Mouse (Mus musculus) Patski (cell line): Measurements from ENCODE around the gene Cd209b. TPM values are rescaled to one million over a fixed set of nuclear protein-coding genes. Genes with fewer than 3 reads are reported as not detected.

Source experiments
- ATAC-seq: fragments of 100-300 bp; one replicate; pipeline ENCODE4 v1.8.0; 2021
- CTCF ChIA-PET: fragments of 350-600 bp; sonication (Branson Sonifier 250); formaldehyde crosslinking; loops from one replicate; lab custom pipeline; 2022; ENCODE audit warnings: inconsistent platforms; lab: Charles Lee
- POLR2A ChIA-PET: fragments of 350-600 bp; sonication (Branson Sonifier 250); formaldehyde crosslinking; loops from one replicate; lab custom pipeline; 2022; ENCODE audit warnings: antibody characterized with exemption, inconsistent platforms; lab: Charles Lee
- DNase-seq: peaks from one replicate; pipeline ENCODE4 v3.0.0-alpha.2; 2011; ENCODE audit warnings: low read depth, low spot score
- H3K27me3 ChIP-seq: fragments of 371-371 bp; one replicate; pipeline ENCODE4 v1.5.1; 2021
- CTCF ChIP-seq: fragments of 100-300 bp; IDR thresholded peaks from one replicate; pipeline ENCODE4 v1.5.1; 2021
- in situ Hi-C: fragments of 300-500 bp; cut with MboI; formaldehyde crosslinking; loops from 3 replicates; pipeline ENCODE4 v1.11.1; 2018; ENCODE audit warnings: low pct_unique_long_range_greater_than_20kb, mixed read lengths
- polyA plus RNA-seq: library from polyadenylated mRNA; unstranded; gene quantifications from one replicate; pipeline ENCODE4 v1.2.3, GENCODE M21; 2021

Gene Cd209b
- not detected for polyA plus RNA-seq

DNA sequence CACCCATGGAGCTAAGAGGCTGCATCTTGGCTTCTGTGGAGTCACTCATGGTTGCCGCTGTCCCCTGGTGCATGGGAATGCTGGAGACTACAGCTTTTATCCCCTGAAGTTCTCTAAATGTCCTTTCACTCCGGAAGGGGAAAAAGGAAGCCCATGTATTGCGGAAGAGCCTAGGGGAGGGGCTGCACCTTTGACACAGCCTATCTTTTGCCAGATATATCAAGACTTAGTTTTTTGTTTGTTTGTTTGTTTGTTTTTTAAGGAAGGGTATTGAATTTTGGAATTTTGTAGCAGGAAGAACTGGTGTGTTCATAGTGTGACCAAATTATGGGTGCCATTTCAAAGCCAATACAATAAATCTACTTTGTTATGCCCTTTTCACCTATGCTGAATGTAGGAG is at the start of gene Cd209b:
Gene Cd209b, minus strand, starts transcription at position 101 of the 400 bp plus-strand sequence.
- in situ Hi-C loops: no loop called here
- TF ChIP-seq CTCF: no peak
- ChIA-PET POLR2A (no interaction called here), CTCF (no interaction called here)
- H3K27me3 ChIP-seq: no peaks in the 10 kb centered on the region
- DNase-seq (no peak), ATAC-seq (no peak)

DNA sequence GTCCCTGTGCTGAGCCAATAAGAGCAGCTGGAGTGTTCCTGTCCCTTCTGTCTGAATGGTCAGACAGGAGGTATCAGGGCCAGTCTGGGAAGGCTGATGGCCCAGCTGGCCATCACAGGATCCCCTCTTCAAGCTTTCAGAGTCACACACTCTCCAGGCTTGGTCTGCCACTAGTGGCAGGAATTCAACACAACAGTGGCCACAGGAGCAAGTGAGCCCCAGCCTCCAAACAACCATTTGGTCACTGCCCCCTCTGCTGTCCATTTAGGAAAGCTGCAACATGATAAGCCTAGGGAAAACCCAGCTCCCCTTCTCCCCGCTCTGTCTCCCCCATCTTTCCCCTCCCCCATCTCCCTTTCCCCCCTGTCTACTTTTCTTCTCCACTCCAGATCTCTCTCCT is 29.4 kb upstream of the Cd209b start:
- DNase-seq (no peak), ATAC-seq (no peak)
- POLR2A ChIA-PET: no interaction called here
- peak; percentile 66 for TF ChIP-seq CTCF
- in situ Hi-C loops: no loop called here
- CTCF ChIA-PET: interaction anchor here (1.1 kb wide), 1 partner anchor 235 kb away, joined by 4 read pairs; no protein-coding TSS in a partner anchor
- H3K27me3 ChIP-seq: no peaks in the 10 kb centered on the region

DNA sequence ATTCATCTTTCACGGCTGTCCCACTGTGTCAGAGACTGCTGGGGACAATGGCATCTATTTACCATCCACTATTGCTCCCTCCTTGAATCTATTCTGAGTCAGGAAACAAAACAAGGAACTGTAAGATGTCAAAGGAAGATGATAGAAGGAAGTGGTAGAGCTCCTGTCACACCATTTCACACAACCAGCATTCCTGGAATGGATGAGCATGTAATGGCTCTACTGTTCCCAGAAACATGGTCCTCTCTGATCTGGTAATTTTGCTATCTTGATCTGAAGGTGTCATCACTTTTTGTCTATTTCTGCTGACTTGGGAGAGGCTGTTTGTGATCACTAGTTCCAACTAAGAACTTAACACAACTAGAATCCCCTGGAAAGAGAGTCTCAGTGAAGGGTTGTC is 28.0 kb upstream of the Cd209b start, which contains the start of gene Cd209c:
Gene Cd209c, minus strand, starts transcription at position 101 of the 400 bp plus-strand sequence.
- in situ Hi-C loops: no loop called here
- CTCF ChIA-PET: interaction anchor here (2.0 kb wide), 1 partner anchor 22 kb away, joined by 5 read pairs; no protein-coding TSS in a partner anchor
- POLR2A ChIA-PET: no interaction called here
- no peak for TF ChIP-seq CTCF
- no peaks in the 10 kb centered on the region for H3K27me3 ChIP-seq
- no peak for ATAC-seq
- no peak for DNase-seq

DNA sequence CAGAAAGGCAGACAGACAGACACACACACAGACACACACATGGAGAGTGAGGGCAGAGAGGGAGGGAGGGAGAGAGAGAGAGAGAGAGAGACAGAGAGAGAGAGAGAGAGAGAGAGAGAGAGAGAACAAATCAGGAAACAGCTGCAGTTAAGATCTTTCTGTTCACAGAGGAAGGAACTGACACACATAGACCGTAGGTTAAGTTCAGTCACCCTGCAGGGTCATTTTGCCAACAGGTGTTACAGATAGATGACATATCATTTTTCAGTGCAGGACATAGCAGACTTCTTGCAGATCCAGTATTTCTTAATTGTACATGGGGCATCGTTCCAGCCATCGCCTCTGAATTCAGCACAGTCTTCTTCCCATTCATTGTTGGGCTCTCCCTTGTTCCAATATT is 13.4 kb upstream of the Cd209b start:
- ChIA-PET POLR2A (no interaction called here), CTCF (no interaction called here)
- TF ChIP-seq CTCF: no peak
- DNase-seq (no peak), ATAC-seq (no peak)
- in situ Hi-C loops: no loop called here
- H3K27me3 ChIP-seq: peaks cover 2% of the 10 kb centered on the region

DNA sequence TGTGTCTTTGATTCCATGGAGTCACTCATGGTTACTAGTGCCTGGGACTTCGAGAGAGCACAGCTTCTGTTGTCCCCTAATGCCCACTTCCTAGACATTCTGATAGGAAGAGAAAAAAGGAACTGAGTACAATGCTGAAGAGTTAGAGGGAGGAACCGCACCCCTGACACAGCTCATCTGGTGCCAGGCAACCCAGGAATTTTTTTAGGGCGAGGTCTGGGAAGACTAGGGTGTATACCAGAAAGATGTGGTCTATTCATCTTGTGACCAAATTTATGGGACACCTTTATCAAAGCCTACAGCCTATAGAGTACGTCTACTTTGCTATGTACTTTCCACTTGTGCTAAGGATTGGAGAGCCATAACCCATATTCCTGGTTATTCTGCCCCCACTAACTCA is 48.2 kb downstream of the Cd209b start, which contains the start of gene Cd209d:
Gene Cd209d, minus strand, starts transcription at position 101 of the 400 bp plus-strand sequence.
- H3K27me3 ChIP-seq: peaks cover 13% of the 10 kb centered on the region
- in situ Hi-C loops: no loop called here
- TF ChIP-seq CTCF: no peak
- POLR2A ChIA-PET: no interaction called here
- no peak for ATAC-seq
- CTCF ChIA-PET: no interaction called here
- DNase-seq: no peak

DNA sequence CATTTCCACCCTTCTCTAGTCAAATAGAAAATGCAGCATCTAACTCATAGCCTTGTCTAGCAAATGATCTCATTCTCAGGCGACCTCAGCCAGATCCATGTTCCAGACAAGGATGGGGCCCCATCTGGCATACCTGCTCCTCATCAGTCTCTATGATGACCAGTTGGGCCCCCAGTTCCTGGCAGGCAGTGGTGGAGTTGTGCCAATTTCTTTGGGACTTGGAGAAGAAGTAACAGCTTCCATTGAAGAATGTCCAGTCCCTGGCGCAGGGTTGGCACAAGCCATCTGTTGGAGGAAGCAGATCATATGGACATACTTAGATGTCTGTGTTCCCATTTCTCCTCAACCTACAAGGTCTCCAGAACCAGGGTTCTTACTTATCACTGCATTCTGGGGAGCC is 50.5 kb downstream of the Cd209b start:
- in situ Hi-C loops: no loop called here
- ATAC-seq (no peak), DNase-seq (no peak)
- TF ChIP-seq CTCF: no peak
- ChIA-PET POLR2A (no interaction called here), CTCF (no interaction called here)
- H3K27me3 ChIP-seq: peaks cover 13% of the 10 kb centered on the region

Other genes starting within 250 kb of the Cd209b start
- 0.09 TPM for gene Fcer2a, start 232.7 kb downstream of the Cd209b start, polyA plus RNA-seq
- not detected for gene Clec4g, start 206.2 kb downstream of the Cd209b start, polyA plus RNA-seq
- gene Cd209a, start 177.9 kb downstream of the Cd209b start, polyA plus RNA-seq: not detected
- not detected for gene Cd209e, start 72.5 kb downstream of the Cd209b start, polyA plus RNA-seq
- gene Cd209d, start 48.3 kb downstream of the Cd209b start, polyA plus RNA-seq: not detected
- gene Cd209c, start 27.9 kb upstream of the Cd209b start, polyA plus RNA-seq: not detected
- gene Cd209f, start 179.0 kb upstream of the Cd209b start, polyA plus RNA-seq: not detected
- not detected for gene Cd209g, start 207.3 kb upstream of the Cd209b start, polyA plus RNA-seq
- 27.6 TPM for gene Evi5l, start 239.7 kb upstream of the Cd209b start, polyA plus RNA-seq